ENCODE assay signal across 10 mouse cellular contexts in genomic region chr7:63991085-63992010, GRCm38 (mm10). TPM values are rescaled to one million over a fixed set of nuclear protein-coding genes. Genes with fewer than 3 reads are reported as not detected.
DNase-seq lines count a peak whose midpoint lies in the region; ATAC-seq lines count a peak whose summit lies in the region.
"Had no signal": no experiment of that assay in that cellular context is flagged by ENCODE, and none has a peak within 500 bp of the region (broad histone marks: within the 10 kb centered on the region; RNA-seq: fewer than 3 reads in every experiment).

No protein-coding gene starts in this region.

- DNase-seq in frontal cortex, postnatal 25 days (ENCODE audit: low spot score in 2 of 2): no peak
- DNase-seq in spleen, postnatal 4 days (ENCODE audit: low spot score in 2 of 2): peak; percentile 16 to 70
- no peak for DNase-seq in spleen, adult 18-20 months
- DNase-seq in liver, embryonic 13.5 days: no peak
- peak; percentile 74 for DNase-seq in thymus, postnatal 4 days
- no peak for DNase-seq in B cell, adult 2 months
- DNase-seq in kidney, adult 11 months: no peak
- DNase-seq: kidney, adult 18-20 months had no signal

- ATAC-seq in frontal cortex, adult (ENCODE audit: low TSS enrichment): peak; percentile 75
- ATAC-seq in liver, embryonic 13.5 days (ENCODE audit: low read depth): peak; percentile 79

- H3K4me1 ChIP-seq in liver, embryonic 13.5 days (replicated peaks): peaks cover 97% of the 10 kb centered on the region

- H3K27me3 ChIP-seq in liver, embryonic 13.5 days: no peaks in the 10 kb centered on the region

- H3K4me2 ChIP-seq in liver, embryonic 13.5 days: peak overlapping the region; percentile 43

- H3K9ac ChIP-seq in liver, embryonic 13.5 days: peak overlapping the region; percentile 61

- 61% methylated on average over 12 of the region's 12 CpGs for WGBS in liver, embryonic 13.5 days (ENCODE audit: insufficient replicate concordance)

- no peaks in the 10 kb centered on the region for H3K36me3 ChIP-seq in liver, embryonic 13.5 days
- H3K36me3 ChIP-seq: forebrain, embryonic 10.5 days had no signal

- no peak overlapping the region for H3K4me3 ChIP-seq in liver, embryonic 13.5 days (replicated peaks)
- H3K4me3 ChIP-seq: forebrain, embryonic 10.5 days had no signal

- H3K27ac ChIP-seq in liver, embryonic 13.5 days: peak overlapping the region; percentile 88
- H3K27ac ChIP-seq: forebrain, embryonic 10.5 days had no signal

- no peaks in the 10 kb centered on the region for H3K9me3 ChIP-seq in liver, embryonic 13.5 days (replicated peaks)
- H3K9me3 ChIP-seq: forebrain, embryonic 10.5 days had no signal

RNA-seq across cellular contexts. Expression of gene Klf13, which starts 52.6 kb away (rescaled TPM):
- 13.6 and 14.1 TPM in 2 replicates for polyA plus RNA-seq in liver, embryonic 13.5 days (2015; fragmentation: Nextera tagmentation; extraction: Ambion mirVana)

Comparison
In these comparisons a context has a peak if more than half of its experiments do, and no peak if none do; other contexts are left out.
1. DNase-seq: peak in spleen, postnatal 4 days (2 of 2) and thymus, postnatal 4 days (single experiment); none in frontal cortex, postnatal 25 days (0 of 2), spleen, adult 18-20 months (0 of 2), liver, embryonic 13.5 days (single experiment), B cell, adult 2 months (0 of 2) and kidney, adult 11 months (single experiment).